ENCODE assay signal across 8 mouse cellular contexts in the genomic region with DNA sequence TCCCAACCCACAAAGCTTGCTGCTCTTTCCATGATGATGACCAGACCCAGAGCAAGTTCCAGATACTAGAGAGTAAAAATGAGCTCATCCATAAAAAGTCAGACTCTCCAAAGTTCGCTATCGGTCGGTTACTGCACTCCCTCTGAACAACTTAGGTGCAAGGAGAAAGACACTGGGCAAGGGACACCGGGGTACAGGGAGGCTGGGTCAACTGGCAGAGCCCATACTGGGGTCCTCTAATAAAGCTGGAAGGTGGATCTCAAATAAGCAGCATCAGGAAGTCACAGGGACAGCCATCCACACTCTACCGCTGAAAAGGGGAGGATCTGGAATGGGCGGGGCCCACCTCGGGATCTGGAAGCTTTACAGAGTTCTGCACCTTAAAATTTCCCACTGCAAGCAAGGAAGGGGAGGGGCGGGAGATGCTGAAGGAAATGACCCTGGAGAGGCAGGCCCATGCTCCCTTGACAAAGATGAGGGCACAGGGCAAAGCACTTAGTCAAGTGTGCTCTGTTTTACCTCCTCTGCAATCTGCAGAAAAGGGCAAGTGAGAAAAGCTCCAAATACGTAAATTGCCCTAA. TPM values are rescaled to one million over a fixed set of nuclear protein-coding genes. Genes with fewer than 3 reads are reported as not detected.
DNase-seq lines count a peak whose midpoint lies in the region; ATAC-seq lines count a peak whose summit lies in the region.

No protein-coding gene starts in this region.

- 32% methylated on average over 9 of the region's 9 CpGs for WGBS in hindbrain, embryonic 14.5 days
- 17% methylated on average over 9 of the region's 9 CpGs for WGBS in limb, embryonic 15.5 days

- no peaks in the 10 kb centered on the region for H3K36me3 ChIP-seq in hindbrain, embryonic 14.5 days (replicated peaks; ENCODE audit: control insufficient read depth, insufficient read depth)
- H3K36me3 ChIP-seq in limb, embryonic 15.5 days: no peaks in the 10 kb centered on the region

- no peak overlapping the region for H3K27ac ChIP-seq in hindbrain, embryonic 14.5 days
- H3K27ac ChIP-seq in limb, embryonic 15.5 days: no peak overlapping the region

- DNase-seq in ES-CJ7 (ENCODE audit: low read depth, low spot score): peak; percentile 7
- DNase-seq in embryo, embryonic 10.5 days (ENCODE audit: low spot score): peak; percentile 60
- DNase-seq in hindbrain, embryonic 14.5 days (ENCODE audit: low spot score): no peak
- DNase-seq in adrenal gland, postnatal 10 days: no peak
- DNase-seq in gastrocnemius, postnatal 25 days: no peak

- peaks cover 10% of the 10 kb centered on the region; the same call in 1 of the 2 replicates for H3K27me3 ChIP-seq in hindbrain, embryonic 14.5 days (ENCODE audit: control insufficient read depth, insufficient read depth, low read length)
- no peaks in the 10 kb centered on the region for H3K27me3 ChIP-seq in limb, embryonic 15.5 days

- H3K9me3 ChIP-seq in hindbrain, embryonic 14.5 days (ENCODE audit: control insufficient read depth, low read length): no peaks in the 10 kb centered on the region
- no peaks in the 10 kb centered on the region for H3K9me3 ChIP-seq in limb, embryonic 15.5 days

- peaks cover 19% of the 10 kb centered on the region for H3K4me1 ChIP-seq in hindbrain, embryonic 14.5 days (replicated peaks; ENCODE audit: control insufficient read depth, insufficient read depth, low read length)
- peaks cover 24% of the 10 kb centered on the region for H3K4me1 ChIP-seq in limb, embryonic 15.5 days

- peak overlapping the region; percentile 67 for H3K9ac ChIP-seq in hindbrain, embryonic 14.5 days
- H3K9ac ChIP-seq in limb, embryonic 15.5 days: no peak overlapping the region

- peak overlapping the region; percentile 99 for H3K4me2 ChIP-seq in hindbrain, embryonic 14.5 days (replicated peaks)
- peak overlapping the region; percentile 87 for H3K4me2 ChIP-seq in limb, embryonic 15.5 days

- peak overlapping the region; percentile 79 for H3K4me3 ChIP-seq in hindbrain, embryonic 14.5 days (replicated peaks; ENCODE audit: low read length)
- peak overlapping the region; percentile 78 for H3K4me3 ChIP-seq in limb, embryonic 15.5 days

- no peak for ATAC-seq in hindbrain, embryonic 14.5 days (ENCODE audit: low FRiP score)
- ATAC-seq in limb, embryonic 15.5 days (ENCODE audit: insufficient number of reproducible peaks, low FRiP score, low TSS enrichment, low read depth): no peak
- ATAC-seq in monocyte, adult 5-6 weeks (replicated peaks; ENCODE audit: insufficient number of reproducible peaks, low FRiP score, low TSS enrichment, poor library complexity, severe bottlenecking): no peak
- no peak for ATAC-seq in megakaryocyte progenitor cell, adult 5-6 weeks (replicated peaks; ENCODE audit: poor library complexity)

RNA-seq across cellular contexts. Expression of gene Fzd1, which starts 3.0 kb away (rescaled TPM):
- 10.8 and 13.3 TPM in 2 replicates for polyA plus RNA-seq in hindbrain, embryonic 14.5 days (2014; fragmentation: Nextera tagmentation; extraction: Ambion mirVana)
- 18.1 and 23.6 TPM in 2 replicates for polyA plus RNA-seq in limb, embryonic 15.5 days (2015; fragmentation: Nextera tagmentation; extraction: Ambion mirVana)
- 10 to 100 TPM; 17.5 to 20.9 TPM for total RNA-seq in adrenal gland, postnatal 10 days (2021)
- total RNA-seq in monocyte, adult 5-6 weeks (2017): 0.19 to 1.2 TPM (median 0.29 TPM) in 3 replicates
- 0.56 and 0.67 TPM in 2 replicates for total RNA-seq in megakaryocyte progenitor cell, adult 5-6 weeks (2015)
- 0.14 and 0.29 TPM in 2 replicates for total RNA-seq in megakaryocyte progenitor cell, adult 5-6 weeks (2017)
- total RNA-seq in gastrocnemius, postnatal 25 days (2021): 1 to 10 TPM; 4.8 to 5.0 TPM

Comparison
In these comparisons a context has a peak if more than half of its experiments do, and no peak if none do; other contexts are left out.
1. DNase-seq: peak in ES-CJ7 (single experiment) and embryo, embryonic 10.5 days (single experiment); none in hindbrain, embryonic 14.5 days (single experiment), adrenal gland, postnatal 10 days (single experiment) and gastrocnemius, postnatal 25 days (single experiment).